Mouse (Mus musculus) midbrain, embryonic 13.5 days (tissue): ENCODE measurements around the gene Ccn5. TPM values are rescaled to one million over a fixed set of nuclear protein-coding genes. Genes with fewer than 3 reads are reported as not detected.
A peak's percentile ranks its signal among the peaks of the same experiment; 100 is the strongest.

Experiments
- ATAC-seq: fragments of 200-750 bp; cut with Nextera tagmentation; 2 replicates; pipeline ENCODE4 v1.8.0; 2017; ENCODE audit warnings: mild to moderate bottlenecking, moderate TSS enrichment, moderate library complexity
- H3K27ac ChIP-seq: fragments of 300-500 bp; sonication (generic); 2 replicates; pipeline ENCODE4 v1.5.1; 2015; ENCODE audit warnings: inconsistent platforms, mild to moderate bottlenecking, moderate library complexity
- H3K27me3 ChIP-seq: fragments of 300-500 bp; sonication (generic); 2 replicates; pipeline ENCODE4 v1.6.1; 2015; ENCODE audit warnings: mild to moderate bottlenecking, inconsistent platforms
- H3K36me3 ChIP-seq: fragments of 300-500 bp; sonication (generic); 2 replicates; pipeline ENCODE4 v1.6.1; 2015; ENCODE audit warnings: mild to moderate bottlenecking, inconsistent platforms
- H3K4me1 ChIP-seq: fragments of 300-500 bp; sonication (generic); replicated peaks from 2 replicates; pipeline ENCODE4 v1.6.1; 2015; ENCODE audit warnings: inconsistent platforms
- H3K4me2 ChIP-seq: fragments of 300-500 bp; sonication (generic); replicated peaks from 2 replicates; pipeline ENCODE4 v1.6.1; 2015; ENCODE audit warnings: moderate library complexity, mild to moderate bottlenecking, inconsistent platforms
- H3K4me3 ChIP-seq: fragments of 300-500 bp; sonication (generic); replicated peaks from 2 replicates; pipeline ENCODE4 v1.5.1; 2015; ENCODE audit warnings: mild to moderate bottlenecking, inconsistent platforms
- H3K9ac ChIP-seq: fragments of 300-500 bp; sonication (generic); replicated peaks from 2 replicates; pipeline ENCODE4 v1.6.1; 2015; ENCODE audit warnings: mild to moderate bottlenecking, inconsistent platforms
- H3K9me3 ChIP-seq: fragments of 300-500 bp; sonication (generic); 2 replicates; pipeline ENCODE4 v1.6.1; 2016; ENCODE audit warnings: mild to moderate bottlenecking, inconsistent platforms
- WGBS: fragments of 180-500 bp; shearing (Covaris S2); methylation state at CpG from one replicate; pipeline ENCODE4 v1.1.7; 2015; 5-methylcytosine and 5-hydroxymethylcytosine counted together
- polyA plus RNA-seq: library from polyadenylated mRNA; unstranded; fragments of >200 nt; fragmentation: Nextera tagmentation; extraction: Ambion mirVana; gene quantifications from 2 replicates; pipeline ENCODE4 v1.2.1, GENCODE M21; 2015

Ccn5 gene
- polyA plus RNA-seq, 1 experiment from 2014 or later = 0.15 TPM

DNA sequence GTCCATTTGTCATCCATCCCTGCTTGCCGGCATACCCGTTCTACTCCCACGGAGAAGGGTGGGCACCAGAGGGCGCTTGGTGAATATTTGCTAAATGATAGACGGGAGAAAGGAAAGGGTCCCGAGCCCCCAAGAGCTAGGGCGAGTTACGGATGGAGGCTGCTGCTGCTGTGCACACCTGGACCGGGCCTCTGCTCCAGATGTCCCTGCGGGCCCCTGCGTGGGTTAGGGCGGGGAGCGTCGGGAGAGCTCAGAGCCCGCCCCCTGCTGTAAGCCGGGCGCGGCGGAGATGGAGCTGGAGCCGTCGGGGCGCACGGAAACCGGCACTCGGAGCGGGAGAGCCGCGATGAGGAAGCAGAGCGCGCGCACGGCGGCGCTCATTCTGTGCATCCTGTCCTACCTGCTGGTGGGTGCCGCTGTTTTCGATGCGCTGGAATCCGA lies 32.8 kb downstream of the Ccn5 start, which contains the start of gene Kcnk15:
Gene Kcnk15 (plus strand): TSS at position 191 of the 441 bp plus-strand sequence.
- 2% methylated on average over 38 of the region's 38 CpGs for WGBS

DNA sequence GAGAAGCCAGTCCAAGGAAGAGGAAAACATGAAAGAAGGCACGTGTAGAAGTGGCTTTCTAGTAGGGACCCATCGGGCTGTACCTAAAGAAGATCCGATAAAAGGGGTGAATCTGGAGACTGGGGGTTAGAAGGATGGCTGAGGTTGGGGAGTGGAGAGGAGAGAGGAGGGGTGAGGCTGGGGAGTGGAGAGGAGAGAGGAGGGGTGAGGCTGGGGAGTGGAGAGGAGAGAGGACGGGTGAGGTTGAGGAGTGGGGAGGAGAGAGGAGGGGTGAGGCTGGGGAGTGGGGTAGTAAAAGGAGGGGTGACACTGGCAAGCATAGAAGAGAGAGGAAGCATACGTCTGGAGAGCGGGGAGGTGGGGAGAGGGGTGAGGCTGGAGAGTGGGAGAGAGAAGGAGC lies 36.6 kb downstream of the Ccn5 start:
- ATAC-seq = no peak
- Histone ChIP-seq H3K27ac (no peak overlapping the region), H3K9ac (no peak overlapping the region), H3K4me3 (no peak overlapping the region), H3K27me3 (peaks cover 71% of the 10 kb centered on the region), H3K4me2 (no peak overlapping the region), H3K4me1 (0 out of 2 replicates have a peak, but pooled peaks cover 4% of the 10 kb centered on the region), H3K36me3 (no peaks in the 10 kb centered on the region), H3K9me3 (no peaks in the 10 kb centered on the region)
- 79% methylated on average over 6 of the region's 6 CpGs for WGBS

More for the DNA sequence above, 32.8 kb downstream of the Ccn5 start, which contains the start of gene Kcnk15:
- no peak within 1 kb of the TSS; the same call in 1 of the 2 replicates for H3K9ac ChIP-seq
- ATAC-seq = peak; percentile 30; the same call in 1 of the 2 replicates
- no peak within 1 kb of the TSS for H3K27ac ChIP-seq
- H3K4me2 ChIP-seq = peak within 1 kb of the TSS; percentile 33
- no peaks in the 10 kb centered on the region for H3K36me3 ChIP-seq
- H3K9me3 ChIP-seq = no peaks in the 10 kb centered on the region
- 0 out of 2 replicates have a peak, but pooled peaks cover 4% of the 10 kb centered on the region for H3K4me1 ChIP-seq
- peak within 1 kb of the TSS; percentile 24; the same call in 1 of the 2 replicates for H3K4me3 ChIP-seq
- peaks cover 90% of the 10 kb centered on the region for H3K27me3 ChIP-seq

DNA sequence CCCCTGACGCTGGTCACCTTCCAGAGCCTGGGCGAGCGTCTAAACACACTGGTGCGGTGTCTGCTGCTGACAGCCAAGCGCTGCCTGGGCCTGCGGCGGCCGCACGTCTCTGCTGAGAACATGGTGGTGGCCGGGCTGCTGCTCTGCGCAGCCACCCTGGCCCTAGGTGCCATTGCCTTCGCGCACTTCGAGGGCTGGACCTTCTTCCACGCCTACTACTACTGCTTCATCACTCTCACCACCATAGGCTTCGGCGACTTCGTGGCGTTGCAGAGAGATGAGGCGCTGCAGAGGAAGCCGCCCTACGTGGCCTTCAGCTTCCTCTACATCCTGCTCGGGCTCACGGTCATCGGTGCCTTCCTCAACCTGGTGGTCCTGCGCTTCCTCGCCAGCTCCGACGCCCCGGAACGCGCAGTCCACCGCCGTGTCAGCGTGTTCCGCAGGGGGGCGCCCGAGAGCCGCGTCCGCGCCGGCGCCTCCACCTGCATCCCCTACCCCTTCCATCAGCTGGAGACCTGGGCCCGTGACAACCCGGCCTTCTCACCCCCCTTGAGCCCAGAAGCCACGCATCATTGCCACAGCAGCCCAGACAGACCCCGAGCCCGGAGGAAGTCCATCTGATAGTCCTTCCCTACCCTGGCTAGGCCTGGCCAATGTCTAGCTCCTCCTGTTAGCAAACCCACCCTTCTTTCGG lies 37.7 kb downstream of the Ccn5 start:
- H3K4me2 ChIP-seq = peak overlapping the region; percentile 46
- 14% methylated on average over 49 of the region's 50 CpGs for WGBS
- no peak overlapping the region; the same call in 1 of the 2 replicates for H3K9ac ChIP-seq
- H3K27ac ChIP-seq = no peak overlapping the region
- peaks cover 61% of the 10 kb centered on the region for H3K27me3 ChIP-seq
- peak; percentile 81 for ATAC-seq
- 0 out of 2 replicates have a peak, but pooled peaks cover 3% of the 10 kb centered on the region for H3K4me1 ChIP-seq
- no peaks in the 10 kb centered on the region for H3K36me3 ChIP-seq
- H3K4me3 ChIP-seq = peak overlapping the region; percentile 20
- no peaks in the 10 kb centered on the region for H3K9me3 ChIP-seq

DNA sequence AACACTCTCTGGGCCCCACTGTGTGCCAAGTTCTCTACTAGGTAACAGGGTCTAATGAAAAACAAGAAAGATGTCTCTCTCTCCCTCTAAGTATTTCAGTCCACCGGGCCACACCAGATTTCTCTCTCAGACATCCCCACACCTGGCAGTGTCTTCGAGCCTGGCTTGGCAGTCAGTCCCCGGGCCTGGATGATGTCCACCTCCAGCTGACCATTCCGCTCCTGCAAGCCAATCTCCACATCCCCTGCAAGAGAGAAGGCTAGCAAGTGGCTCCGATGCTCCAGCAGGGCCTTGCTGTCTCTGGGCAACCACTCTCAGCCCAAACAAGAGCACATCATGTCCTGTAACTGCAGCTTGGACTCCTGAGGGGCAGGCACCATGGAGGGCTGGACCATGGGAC lies 44.6 kb downstream of the Ccn5 start:
- Histone ChIP-seq H3K9ac (no peak overlapping the region), H3K4me2 (no peak overlapping the region), H3K27me3 (0 out of 2 replicates have a peak, but pooled peaks cover 3% of the 10 kb centered on the region), H3K4me3 (no peak overlapping the region), H3K27ac (no peak overlapping the region), H3K36me3 (no peaks in the 10 kb centered on the region), H3K9me3 (no peaks in the 10 kb centered on the region), H3K4me1 (peaks cover 6% of the 10 kb centered on the region; the same call in 1 of the 2 replicates)
- 87% methylated on average over 5 of the region's 5 CpGs for WGBS
- ATAC-seq = no peak

DNA sequence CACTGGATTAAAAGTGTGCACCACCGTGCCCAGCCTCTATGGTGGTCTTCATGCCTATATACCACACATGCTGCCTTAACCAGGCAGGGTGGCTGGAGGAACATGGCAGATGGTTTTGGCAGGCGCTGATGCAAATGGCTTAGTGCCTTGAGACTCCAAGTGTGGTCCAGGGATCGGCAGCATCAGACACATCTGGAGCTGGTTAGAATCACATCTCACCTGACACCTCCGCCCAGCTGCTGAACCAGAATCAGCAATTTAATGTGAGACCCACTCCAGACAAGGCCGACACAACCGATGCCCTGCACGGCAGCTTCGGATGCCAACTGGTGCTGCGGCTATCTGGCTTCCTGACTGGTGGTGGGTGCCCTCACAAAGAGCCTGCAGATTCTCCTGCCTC lies 45.4 kb downstream of the Ccn5 start:
- no peak overlapping the region for H3K9ac ChIP-seq
- no peak overlapping the region for H3K4me2 ChIP-seq
- peaks cover 10% of the 10 kb centered on the region; the same call in 1 of the 2 replicates for H3K4me1 ChIP-seq
- no peak overlapping the region for H3K27ac ChIP-seq
- 91% methylated on average over 9 of the region's 9 CpGs for WGBS
- no peaks in the 10 kb centered on the region for H3K36me3 ChIP-seq
- no peaks in the 10 kb centered on the region for H3K9me3 ChIP-seq
- ATAC-seq = no peak
- no peak overlapping the region for H3K4me3 ChIP-seq
- H3K27me3 ChIP-seq = 0 out of 2 replicates have a peak, but pooled peaks cover 3% of the 10 kb centered on the region

DNA sequence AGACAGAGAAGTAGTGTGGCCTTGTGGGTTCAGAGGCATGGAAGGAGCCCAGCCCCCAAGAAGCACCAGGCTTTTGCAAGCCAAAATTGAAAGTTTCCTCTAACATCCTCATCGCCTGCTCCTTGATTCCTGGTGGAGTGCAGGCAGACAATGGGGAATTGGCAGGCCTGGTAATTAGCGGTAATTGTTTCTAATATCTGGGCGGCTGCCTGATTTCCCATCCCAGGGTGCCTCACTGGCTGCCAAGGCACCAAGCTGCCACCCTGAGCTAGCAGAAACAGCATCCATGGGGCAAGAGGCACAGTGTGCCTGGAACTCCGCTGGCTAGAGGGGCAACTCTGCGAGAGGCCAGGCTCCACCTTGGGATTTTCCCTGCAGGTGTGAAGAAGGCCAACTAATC lies 49.1 kb downstream of the Ccn5 start:
- no peak for ATAC-seq
- no peaks in the 10 kb centered on the region for H3K9me3 ChIP-seq
- 0 out of 2 replicates have a peak, but pooled peaks cover 3% of the 10 kb centered on the region for H3K27me3 ChIP-seq
- no peak overlapping the region for H3K4me3 ChIP-seq
- H3K36me3 ChIP-seq = no peaks in the 10 kb centered on the region
- H3K9ac ChIP-seq = peak overlapping the region; percentile 28; the same call in 1 of the 2 replicates
- 64% methylated on average over 5 of the region's 5 CpGs for WGBS
- H3K27ac ChIP-seq = no peak overlapping the region
- peaks cover 16% of the 10 kb centered on the region for H3K4me1 ChIP-seq
- H3K4me2 ChIP-seq = no peak overlapping the region

DNA sequence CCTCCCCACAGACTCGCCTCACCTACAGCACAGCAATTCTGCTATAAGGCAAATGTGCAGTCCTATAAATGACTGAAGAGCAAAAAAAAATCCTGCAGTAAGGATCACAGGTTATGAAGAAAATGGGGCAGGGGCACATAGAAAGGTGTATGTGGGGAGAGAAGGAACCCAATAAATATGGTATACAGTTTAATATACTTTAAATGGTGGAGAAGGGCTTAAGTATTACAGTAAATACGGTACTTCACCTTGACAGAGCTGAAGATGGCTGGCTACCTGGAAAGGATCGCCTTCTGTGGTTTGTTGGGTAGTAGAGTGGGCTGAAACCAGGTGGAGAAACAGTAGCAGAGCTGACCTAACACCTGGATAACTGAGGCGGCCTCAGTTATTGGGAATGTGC lies 50.6 kb downstream of the Ccn5 start:
- 0 out of 2 replicates have a peak, but pooled peaks cover 3% of the 10 kb centered on the region for H3K27me3 ChIP-seq
- H3K4me2 ChIP-seq = no peak overlapping the region
- 79% methylated on average over 4 of the region's 4 CpGs for WGBS
- no peak overlapping the region for H3K27ac ChIP-seq
- no peak overlapping the region for H3K4me3 ChIP-seq
- no peak for ATAC-seq
- H3K9me3 ChIP-seq = no peaks in the 10 kb centered on the region
- no peak overlapping the region for H3K9ac ChIP-seq
- peaks cover 31% of the 10 kb centered on the region for H3K4me1 ChIP-seq
- H3K36me3 ChIP-seq = no peaks in the 10 kb centered on the region

DNA sequence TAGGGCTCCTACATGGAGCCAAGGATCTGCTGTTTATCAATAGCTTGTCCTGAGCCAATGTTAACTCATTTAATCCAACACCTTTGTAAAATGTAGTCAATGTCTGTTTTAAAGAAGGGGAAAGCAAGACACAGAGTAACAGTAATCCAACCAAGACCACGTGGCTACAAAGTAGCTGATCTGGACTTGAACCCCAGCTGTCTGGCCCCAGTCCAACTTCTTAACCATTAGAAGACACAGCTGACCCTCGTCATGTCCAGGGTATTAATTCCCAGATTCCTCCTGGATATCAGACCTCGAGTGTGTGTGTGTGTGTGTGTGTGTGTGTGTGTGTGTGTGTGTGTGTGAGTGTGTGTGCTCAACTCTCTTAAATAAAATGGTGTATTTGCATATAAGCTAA lies 51.2 kb downstream of the Ccn5 start:
- no peak for ATAC-seq
- Histone ChIP-seq H3K4me2 (no peak overlapping the region), H3K4me1 (peaks cover 37% of the 10 kb centered on the region), H3K27me3 (0 out of 2 replicates have a peak, but pooled peaks cover 3% of the 10 kb centered on the region), H3K9ac (no peak overlapping the region), H3K36me3 (no peaks in the 10 kb centered on the region), H3K4me3 (no peak overlapping the region), H3K27ac (no peak overlapping the region), H3K9me3 (no peaks in the 10 kb centered on the region)
- WGBS = 58% methylated on average over 3 of the region's 3 CpGs

DNA sequence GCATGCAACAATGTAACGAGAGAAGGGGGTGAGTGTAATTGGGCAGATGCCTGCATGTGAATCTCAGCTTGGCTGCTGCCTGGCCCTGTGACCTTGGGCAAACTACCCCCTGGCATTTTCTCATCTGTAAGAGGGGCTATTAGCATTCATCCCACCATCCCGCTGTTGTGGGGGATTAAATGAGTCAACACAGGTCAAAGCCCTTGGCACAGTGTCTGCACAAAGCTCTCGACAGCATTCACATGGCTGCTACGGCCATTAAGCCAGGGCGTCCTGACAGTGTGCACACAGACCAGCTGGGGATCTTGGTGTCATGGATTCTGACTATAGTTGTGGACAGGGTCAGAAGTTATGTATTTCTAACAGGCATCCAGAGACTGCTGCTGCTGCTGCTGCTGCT lies 54.2 kb downstream of the Ccn5 start:
- H3K9ac ChIP-seq = no peak overlapping the region
- H3K9me3 ChIP-seq = no peaks in the 10 kb centered on the region
- no peaks in the 10 kb centered on the region for H3K27me3 ChIP-seq
- H3K4me1 ChIP-seq = peaks cover 38% of the 10 kb centered on the region
- H3K27ac ChIP-seq = peak overlapping the region; percentile 35
- no peaks in the 10 kb centered on the region for H3K36me3 ChIP-seq
- WGBS = 10% methylated on average over 5 of the region's 5 CpGs
- H3K4me3 ChIP-seq = no peak overlapping the region
- peak; percentile 76 for ATAC-seq
- no peak overlapping the region for H3K4me2 ChIP-seq

DNA sequence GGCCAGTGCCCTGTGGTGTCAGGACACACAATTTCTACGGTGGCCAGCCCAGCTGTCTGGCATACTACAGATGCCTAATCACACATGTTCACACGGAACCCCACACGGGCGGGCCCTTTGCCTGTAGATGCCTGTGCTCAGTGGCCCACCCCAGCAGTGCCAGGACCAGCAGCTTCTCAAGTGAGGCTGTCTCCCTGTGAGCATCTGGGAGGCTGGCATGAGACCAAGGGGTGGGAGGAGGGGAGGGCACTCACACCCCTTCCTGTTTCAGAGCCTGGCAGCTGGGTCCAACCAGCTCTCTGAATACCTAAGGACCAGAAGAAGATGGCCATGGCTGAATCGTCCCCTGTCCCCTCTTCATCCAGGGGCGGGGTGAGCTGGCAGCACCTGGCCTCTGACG lies 54.8 kb downstream of the Ccn5 start:
- 69% methylated on average over 7 of the region's 7 CpGs for WGBS
- peak overlapping the region; percentile 35; the same call in 1 of the 2 replicates for H3K27ac ChIP-seq

DNA sequence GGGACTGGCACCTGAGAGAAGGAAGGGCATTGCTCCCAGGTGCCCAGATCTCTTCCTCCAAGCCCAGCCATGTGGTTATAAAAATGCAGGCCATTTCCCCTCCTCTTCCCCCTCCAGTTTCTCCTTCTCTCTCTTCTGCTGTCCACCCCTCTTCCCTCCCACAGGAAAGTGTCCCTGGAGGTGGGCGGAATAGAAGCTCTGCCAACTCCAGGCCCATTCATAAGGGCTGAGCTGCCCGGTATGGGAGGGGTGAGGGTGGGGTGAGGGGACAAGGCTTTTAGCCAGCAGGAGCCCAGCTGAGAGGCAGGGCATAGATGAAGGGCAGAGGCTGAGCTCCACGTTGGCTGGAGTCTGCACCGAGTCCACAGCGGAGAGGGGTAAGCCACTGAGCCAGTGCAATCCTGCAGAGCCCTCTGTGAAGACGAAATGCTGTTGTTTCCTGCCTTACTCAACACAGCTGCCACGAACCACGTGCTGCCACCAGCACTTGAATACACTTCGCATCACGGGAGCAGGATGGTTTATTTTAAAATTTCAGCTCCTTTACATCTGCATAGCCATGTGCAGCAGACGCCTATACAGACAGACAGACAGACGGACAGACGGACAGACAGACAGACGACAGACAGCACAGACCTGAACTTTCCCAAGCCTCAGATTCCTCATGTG lies 56.3 kb downstream of the Ccn5 start:
- H3K36me3 ChIP-seq = no peaks in the 10 kb centered on the region
- peaks cover 32% of the 10 kb centered on the region for H3K4me1 ChIP-seq
- no peak overlapping the region for H3K9ac ChIP-seq
- 72% methylated on average over 14 of the region's 14 CpGs for WGBS
- ATAC-seq = no peak
- no peaks in the 10 kb centered on the region for H3K9me3 ChIP-seq
- no peak overlapping the region for H3K4me3 ChIP-seq
- no peaks in the 10 kb centered on the region for H3K27me3 ChIP-seq
- H3K4me2 ChIP-seq = no peak overlapping the region
- H3K27ac ChIP-seq = no peak overlapping the region

More for the DNA sequence above, 54.8 kb downstream of the Ccn5 start:
- H3K4me3 ChIP-seq = no peak overlapping the region
- peak; percentile 53; the same call in 1 of the 2 replicates for ATAC-seq
- peak overlapping the region; percentile 24; the same call in 1 of the 2 replicates for H3K9ac ChIP-seq
- no peaks in the 10 kb centered on the region for H3K9me3 ChIP-seq
- peaks cover 34% of the 10 kb centered on the region for H3K4me1 ChIP-seq
- no peak overlapping the region for H3K4me2 ChIP-seq
- H3K27me3 ChIP-seq = no peaks in the 10 kb centered on the region
- no peaks in the 10 kb centered on the region for H3K36me3 ChIP-seq

DNA sequence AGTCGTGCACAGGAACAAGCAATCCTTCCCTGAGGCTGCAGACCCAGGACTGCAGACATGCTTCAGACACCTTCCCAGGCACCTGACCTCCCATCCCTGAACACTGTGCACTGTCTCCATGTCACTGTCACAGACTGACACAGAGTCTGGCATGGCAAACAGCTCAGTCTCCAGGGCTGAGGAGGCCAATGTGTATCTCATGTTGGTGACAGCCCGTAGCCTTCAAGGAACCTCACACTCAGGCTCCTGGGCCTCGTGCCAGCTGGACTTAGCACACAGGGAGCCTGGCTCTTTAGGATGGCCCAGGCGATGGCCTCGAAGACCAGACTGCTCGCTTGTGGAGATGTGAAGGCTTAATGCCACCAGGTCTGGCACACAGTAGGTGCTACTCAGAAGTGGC lies 60.2 kb downstream of the Ccn5 start:
- no peak overlapping the region for H3K27ac ChIP-seq
- no peaks in the 10 kb centered on the region for H3K36me3 ChIP-seq
- no peaks in the 10 kb centered on the region for H3K27me3 ChIP-seq
- no peak overlapping the region for H3K4me3 ChIP-seq
- no peak for ATAC-seq
- no peaks in the 10 kb centered on the region for H3K9me3 ChIP-seq
- WGBS = 90% methylated on average over 6 of the region's 6 CpGs
- H3K4me1 ChIP-seq = peaks cover 14% of the 10 kb centered on the region
- no peak overlapping the region for H3K9ac ChIP-seq
- H3K4me2 ChIP-seq = no peak overlapping the region
